Mouse (Mus musculus): Measurements from ENCODE around the gene Basp1.

Basp1 gene

DNA sequence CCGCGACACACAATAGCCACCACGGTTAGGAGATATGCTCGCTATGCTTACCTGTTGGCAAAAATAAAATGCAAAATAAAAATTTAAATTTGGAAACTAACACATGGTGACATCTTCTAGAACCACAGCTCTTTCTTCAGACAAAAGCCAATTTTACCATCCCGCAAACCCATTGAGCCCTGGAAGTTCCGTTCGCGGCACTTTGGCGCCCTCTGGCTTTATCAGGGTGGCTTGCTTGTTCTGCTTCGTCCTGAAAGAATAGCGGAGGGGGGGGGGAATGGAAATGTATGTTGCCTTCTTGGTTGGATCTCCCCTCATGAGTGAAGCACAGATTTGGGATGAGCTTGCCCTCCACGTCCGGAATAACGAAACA lies 1.2 kb upstream of the Basp1 start:
- DNase-seq, result peak; percentile 75

DNA sequence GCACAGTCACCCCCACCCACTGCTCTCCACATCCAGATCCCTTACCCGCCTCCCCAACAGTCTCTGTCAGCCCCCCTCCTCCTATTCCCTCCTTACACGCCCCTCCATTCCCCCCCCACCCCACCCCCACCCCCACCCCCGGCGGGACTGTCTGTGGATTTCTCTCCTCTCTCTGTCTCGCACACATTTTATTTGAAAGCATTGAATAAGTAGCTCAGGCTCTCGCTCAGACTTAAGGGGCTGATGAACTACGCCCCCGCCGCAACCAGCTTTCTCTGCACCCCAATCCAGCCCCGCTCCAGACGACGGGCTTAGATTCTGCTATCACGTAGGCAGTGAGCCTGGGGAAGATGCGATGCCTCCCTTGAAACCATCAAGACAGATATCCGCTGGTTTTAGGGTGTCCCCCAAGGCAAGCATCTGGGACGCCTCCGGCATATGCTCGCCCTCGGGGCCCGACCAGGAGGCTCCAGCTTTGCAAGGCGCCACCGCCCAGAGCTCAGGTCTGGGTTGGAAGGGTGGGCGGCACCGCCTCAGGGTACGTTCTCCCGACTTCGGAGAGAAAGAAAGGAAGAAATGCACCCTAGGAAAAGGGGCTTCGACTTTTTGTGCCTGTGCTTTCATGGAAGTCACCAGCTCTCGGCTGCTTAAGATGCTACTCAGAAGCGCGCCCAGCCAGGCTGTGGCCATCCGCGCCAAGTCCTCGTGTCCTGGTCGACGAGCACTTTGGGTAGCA lies 615 bp upstream of the Basp1 start:
- DNase-seq, result peak; percentile 5

DNA sequence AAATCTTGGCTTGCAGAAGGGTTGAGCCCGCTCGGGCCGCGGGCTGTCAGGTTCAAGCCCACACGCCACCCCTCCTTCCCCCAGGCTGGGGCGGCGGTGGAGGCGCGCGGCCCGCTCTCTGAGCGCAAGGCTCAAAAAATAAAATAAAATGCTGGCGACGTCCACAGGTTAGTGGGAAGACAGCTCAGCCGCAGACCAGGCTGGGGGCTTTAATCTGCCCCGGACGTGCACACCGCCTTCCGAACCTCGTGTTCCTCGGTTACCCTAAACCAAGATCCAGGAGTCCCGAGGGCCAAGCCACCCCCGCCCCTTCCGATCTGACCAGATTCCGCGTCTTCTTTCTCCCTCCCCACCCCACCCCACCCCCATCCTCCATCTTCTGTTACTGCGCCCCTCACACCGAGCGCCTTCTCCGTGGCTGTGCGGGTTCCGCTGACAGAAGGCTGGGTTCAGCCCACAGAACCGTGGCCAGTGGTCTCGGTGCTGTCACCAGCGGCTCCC lies 753 bp downstream of the Basp1 start:
- DNase-seq, result no peak

DNA sequence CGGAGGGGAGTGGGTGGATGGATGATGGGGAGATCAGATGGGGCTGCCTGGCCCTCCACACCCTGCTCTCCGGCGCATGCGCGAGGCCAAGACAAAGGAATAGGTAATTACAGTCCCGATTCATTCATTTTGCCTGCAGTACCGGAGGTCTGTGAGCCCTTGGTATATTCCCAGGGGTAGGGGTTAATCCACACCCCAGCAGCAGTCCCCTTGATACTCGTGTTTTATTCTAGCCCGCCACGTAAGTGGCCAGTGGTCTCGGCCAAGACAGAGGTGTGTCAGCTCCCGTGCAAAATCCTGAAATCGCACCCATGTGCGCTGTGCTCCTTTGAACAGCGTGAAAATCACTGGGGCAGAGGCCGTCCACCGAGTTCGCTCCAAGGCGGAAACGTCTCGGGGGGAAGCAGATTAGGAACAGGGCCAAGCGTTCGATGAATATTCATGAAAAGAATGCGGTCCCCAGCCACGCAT lies 1.4 kb downstream of the Basp1 start:
- DNase-seq, result peak; percentile 31

DNA sequence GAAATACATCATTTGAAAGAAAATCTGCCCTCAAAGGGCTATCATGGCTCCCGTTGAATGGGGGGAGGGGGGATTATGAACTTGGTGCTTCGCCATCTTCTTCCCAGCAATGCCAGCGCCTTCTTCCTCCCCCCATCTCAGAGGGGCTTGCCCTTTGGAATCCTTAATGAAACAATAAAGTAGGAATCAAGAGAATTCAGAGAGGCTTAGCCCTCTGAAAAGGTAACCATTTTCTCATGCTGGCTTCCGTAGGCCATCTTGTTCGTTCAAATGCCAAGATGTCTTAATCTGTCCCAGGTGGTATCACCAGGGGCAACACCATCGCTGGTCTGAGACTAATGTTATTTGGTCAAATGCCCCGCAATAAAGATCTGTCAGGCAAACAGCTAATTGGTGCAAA lies 2.1 kb downstream of the Basp1 start:
- no peak for DNase-seq

DNA sequence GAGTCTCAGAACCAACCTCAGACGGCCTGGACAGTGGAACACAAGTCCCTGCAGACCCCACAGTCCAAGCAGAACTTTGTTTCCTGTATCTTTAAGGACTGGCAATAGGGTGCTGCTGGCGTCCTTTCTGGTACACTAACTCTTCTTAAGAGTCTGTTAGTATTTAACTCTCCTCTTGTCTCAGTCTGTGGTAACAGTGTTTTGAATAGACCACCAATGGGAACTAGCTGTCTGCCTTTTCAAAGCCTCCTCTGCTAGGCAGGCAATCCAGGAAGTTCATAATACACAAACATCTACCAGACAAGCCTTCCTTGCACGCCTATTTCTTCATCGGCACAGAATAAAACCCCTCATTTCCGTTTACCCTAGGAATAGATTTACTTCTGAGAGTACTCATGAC lies 7.6 kb downstream of the Basp1 start:
- DNase-seq, result no peak

DNA sequence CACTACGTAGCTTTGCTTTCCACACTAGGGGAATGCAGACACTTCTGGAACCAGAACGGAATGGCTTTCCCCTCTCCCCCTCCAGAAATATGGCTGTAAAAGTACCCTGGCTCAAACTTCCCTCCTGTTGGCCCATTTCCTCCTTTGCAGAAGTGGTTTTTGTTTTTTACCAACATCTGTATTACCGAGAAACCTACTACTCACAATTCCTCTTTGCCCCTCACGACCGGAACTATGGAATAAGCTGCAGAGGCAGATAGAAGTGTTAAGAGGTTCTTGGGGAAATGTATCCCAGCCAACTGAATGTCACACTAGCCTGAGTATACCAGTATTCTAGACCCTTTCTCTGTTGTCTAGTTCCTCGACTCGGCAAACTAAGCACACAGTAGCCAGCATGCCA lies 9.7 kb downstream of the Basp1 start:
- no peak for DNase-seq

DNA sequence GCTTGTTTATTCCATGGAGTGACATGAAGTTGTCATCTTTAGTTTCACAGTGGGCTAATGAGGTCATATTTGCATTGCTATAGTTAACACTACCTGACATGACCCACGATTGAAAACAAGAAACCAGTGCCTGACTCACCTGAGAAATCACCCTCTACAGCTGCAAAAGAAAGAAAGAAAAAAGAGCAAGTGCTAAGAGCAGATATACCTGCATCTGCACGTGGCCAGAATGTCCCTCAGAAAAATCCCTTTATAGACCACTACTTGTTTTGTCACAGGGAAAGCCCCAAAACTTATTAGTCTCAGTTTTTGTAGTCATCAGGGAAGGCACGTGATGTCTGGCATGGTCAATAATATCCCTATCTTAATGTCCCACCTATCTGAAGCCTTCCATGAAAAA lies 11.6 kb downstream of the Basp1 start:
- DNase-seq, result no peak

DNA sequence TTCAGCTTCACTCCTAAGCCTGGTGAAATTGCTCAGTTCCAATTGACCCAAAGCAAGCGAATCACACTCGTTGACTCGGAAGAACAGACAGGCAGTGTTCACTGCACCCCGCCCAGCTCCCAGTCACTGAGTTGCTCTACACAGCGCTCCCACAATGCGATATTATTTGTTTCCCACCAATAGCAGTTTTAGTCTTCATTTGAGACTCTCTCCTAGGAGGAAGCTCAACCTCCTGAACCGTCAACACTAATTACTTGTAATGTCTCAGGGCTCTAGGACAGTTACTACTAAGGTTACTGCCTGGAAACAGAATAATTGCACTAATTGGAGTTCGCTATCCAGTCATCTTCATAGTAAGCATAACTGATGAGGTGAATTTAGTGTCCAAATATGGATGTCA lies 13.3 kb downstream of the Basp1 start:
- DNase-seq, result no peak

DNA sequence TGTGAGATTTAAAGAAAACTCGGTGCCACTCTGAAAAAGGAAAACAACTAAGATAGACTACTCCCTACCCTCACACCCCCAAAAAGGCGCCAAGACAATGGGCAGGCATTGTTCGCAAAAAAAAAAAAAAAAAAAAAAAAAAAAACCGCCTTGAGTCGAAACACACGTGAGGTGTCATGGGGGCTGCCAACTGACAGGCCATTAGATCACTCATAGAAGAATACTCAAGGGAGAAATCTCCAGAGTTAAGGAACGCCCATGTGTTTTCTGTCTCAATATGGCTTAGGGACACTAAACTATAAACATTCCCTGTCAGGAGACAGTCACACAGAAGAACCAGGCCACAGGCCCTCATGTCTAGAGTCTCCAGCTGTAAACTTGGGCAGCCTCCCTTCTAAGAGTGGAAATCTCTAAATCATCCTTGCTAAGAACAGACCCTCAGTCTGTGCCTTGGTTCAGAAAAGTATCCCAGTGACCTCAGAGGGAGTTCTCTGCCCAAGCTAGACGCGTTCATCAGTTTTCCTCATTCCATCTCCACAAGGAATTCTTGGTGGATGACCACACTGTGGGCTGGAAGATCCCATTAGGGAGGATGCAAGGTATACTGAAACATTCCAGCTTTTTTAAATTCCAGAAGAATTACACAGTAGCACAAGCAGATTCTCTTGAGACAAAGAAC lies 17.5 kb downstream of the Basp1 start:
- DNase-seq, result no peak

DNA sequence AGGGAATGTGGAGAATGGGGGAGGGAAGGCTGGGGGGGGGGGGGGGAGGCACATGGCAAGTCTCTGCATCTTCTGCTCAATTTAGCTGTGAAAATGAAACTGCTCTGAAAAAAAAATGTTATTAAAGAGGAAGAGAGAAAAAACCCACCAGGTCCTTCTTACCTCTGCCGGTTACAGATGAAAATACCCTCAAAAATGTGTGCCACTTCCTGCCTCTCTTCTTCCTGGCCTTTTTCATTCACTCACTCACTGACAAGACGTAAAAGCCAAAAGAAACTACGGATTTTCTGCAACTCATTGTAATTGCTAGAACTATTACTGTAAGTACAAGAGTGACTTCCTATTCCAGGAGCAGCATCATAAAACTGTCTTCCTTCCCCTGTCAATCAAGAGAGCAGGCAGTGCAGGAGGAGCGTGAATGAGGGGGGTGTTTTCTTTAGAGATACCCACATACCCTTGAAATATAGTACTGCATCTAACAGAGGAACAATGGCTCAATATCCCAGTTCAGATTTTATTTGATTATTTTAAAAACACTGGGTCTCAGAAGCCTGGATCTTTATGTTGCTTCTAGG lies 21.0 kb downstream of the Basp1 start:
- DNase-seq, result no peak

DNA sequence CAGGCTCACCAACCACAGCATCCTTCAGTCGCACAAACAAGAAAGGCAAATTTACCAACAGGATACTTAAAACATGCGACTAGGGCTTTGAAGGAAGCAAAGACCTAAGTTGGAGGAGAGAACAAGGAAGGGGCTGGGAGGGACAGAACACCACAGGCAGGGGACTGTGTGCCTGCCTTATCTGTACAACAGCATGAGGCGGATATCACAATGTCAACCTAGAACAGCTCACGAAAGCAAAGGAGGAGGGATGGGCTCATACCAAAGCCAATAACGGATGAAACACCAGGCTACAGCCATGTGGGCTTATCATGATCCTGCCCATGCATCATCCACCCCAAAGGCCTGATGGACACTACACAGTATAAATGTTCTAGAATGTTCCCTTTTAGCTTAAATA lies 22.4 kb downstream of the Basp1 start:
- no peak for DNase-seq

DNA sequence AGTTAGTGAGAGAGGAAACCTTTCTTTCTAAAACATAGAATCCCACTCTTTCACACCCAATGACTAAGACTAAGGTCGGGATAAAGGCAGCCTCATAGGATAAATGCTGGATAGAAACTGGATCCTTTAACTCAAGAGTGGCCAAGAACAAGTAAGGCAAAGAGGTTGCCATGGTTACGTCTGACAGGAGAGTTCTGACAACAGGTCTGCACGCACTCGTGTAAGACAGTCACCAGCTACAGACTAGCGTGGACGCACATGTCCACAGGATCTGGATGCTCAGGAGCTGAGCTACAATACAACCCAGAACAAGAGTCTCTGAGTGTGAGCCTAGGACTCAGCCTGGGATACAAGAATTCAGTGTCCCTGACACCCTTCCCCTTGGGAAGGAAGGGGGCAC lies 26.0 kb downstream of the Basp1 start:
- no peak for DNase-seq

DNA sequence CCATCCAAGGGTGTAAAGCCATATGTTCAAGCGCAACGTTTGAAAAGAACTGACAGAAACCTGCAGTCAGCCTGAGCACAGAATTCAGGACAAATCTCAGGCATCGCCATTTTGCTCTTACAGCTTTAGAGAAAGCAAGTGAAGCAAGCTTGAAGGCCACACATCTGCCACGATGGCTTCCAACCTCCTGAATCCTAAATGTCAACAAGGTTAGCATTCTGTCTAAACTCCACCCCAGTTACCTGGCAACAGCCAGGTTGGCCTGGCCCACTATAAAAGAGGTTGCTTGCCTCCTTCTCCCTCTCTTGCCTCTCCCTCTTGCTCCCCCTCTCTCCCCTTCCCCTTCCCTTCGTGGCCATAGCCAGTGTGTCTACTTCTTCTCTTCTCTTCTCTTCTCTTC lies 33.5 kb downstream of the Basp1 start:
- no peak for DNase-seq

DNA sequence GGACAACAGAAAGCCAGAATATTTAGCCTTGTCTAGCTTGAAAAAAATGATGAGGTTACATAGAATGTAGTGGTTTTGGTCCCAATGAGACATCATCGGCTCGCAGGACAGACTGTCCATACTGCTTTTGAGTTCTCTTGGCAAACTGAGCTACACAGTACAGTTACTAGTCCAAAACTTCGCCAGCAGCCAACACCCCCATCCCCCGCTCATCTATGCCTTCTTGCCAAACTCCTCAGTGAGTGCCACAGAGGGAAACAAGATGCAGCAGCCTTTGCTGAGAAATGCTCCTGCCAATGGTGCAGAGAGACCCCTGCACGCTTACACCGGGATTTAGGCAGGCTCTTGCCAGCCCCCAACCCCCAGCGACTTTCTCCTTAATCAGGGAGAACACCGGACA lies 34.9 kb downstream of the Basp1 start:
- no peak for DNase-seq

DNA sequence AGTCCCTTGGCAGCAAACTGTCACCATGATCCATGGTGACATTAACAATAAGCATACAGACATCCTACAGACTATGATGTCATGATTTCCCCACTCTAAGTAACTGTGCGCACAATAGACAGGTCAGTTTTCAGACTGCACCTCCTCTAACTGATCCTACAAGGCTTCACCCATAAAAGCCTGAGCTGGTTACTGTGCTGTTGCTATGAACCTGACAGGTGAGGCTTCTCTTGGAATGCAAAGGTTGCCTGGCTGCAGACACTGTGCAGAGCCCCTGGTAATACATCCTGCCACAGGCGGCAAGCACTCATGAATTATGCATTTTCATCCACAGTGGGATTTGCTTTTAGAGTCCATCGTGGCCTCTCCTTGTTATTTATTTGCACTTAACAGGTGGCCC lies 36.6 kb downstream of the Basp1 start:
- DNase-seq, result no peak

DNA sequence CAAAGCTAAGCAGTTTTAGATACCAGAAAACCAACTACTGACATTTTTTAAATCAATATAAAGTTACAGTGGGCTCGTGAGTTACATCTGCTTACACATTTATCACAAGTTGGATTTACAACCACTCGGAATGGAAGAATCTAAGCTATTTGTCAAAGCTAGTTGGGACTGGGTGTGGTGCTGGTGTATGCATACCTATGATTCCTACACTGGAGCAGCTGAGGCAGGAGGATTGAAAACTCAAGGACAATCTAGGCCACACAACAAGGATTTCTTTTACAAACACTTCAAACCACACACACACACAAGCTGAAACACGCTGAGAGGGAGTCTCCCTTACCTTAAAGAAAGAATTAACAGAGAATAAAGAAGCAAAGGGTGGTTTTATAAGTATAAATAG lies 40.1 kb downstream of the Basp1 start:
- no peak for DNase-seq

DNA sequence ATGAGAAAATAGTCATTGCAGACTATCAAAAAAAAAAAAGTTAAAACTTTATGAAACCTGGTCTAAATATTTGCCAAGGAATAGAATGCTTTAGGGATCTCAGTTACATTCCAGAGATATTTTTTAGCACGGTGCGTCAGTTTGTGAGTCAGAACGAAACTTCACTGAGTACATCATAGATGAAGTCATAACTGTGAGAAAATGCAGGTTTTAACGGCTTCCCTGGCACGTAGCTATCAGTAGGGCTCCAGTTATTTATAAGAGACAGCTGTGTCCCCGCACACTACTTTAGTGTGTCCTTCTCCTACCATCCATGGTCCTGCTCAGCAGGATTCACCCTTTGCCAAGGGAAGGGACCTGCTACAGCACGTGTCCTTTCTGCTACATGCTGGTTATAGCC lies 44.0 kb downstream of the Basp1 start:
- no peak for DNase-seq

DNA sequence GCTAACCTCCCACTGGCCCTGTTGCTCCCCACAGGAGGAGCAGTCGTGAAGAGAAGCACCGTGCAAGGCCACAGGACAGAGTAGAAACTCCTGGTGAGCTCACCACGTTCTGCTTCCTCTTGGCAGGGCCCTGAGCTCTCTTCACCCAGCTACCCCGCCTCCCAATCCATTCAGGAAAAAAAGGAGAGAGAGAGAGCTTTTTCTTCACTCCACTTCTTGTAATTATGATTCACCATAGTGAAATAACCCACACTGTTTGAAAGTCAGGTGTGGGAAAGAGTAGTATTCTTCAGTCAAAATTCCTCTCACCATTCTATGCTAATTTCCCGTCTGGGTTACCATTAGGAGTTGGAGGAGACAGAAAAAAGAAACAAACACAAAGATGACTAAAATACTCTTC lies 48.1 kb downstream of the Basp1 start:
- DNase-seq, result no peak

DNA sequence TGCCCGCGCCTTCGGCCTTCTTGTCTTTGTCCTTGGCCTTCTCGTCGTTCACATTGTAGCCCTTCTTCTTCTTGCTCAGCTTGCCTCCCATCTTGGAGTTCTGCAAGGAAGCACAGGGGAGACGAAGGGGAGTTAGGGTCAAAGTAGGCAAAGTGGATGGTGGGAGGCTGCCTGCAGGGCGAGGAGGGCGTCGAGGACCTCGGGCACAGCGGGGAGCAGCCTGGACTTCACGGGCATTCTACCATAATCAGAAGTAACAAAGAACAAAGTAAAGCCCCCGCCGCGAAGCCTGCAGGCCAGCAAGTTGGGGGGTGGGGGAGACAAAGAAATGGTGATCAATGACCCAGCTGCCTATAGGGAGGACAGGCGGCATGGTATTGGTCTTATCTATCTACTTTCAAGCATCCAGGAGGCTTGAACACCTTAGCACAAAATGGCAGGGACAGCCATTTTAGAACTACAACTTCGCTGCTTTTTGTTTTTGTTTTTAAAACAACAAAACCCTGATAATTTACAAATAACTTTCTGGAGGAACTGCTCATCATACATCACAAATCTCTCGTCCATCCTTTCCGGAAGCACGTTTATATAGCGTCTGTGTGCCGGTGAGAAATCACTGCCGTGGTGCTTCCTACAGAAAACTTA lies 48.6 kb downstream of the Basp1 start:
- no peak for DNase-seq

DNA sequence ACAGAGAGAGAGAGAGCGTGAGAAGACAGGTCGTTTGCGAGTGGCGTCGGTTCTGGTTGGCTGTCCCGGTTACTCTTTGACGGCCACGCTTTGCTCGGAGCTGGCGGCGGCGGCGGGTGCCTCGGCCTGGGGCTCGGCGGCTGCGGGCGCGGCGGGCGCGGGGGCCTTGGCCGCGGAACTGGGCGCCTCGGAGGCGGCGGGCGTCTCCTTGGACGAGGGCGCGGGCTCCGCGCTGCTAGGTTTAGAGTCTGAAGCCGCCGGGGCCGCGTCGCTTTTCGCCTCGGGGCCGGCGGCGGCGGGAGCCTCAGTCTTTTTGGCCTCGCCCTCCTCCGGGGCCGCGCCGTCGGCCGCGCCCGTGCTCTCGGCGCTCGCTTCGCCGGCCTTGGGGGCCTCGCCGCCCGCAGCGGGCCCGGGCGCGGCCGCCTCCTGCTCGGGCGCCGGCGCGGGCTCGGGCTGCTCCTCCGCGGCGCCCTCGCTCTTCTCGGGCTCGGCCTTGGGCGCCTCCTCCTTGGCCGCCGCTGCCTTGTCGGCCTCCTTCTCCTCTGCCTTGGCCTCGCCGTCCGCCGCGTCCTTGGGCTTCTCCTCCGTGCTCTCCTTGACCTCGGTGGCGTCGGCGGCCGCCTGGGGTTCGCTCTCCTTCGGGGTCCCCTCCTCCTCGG lies 49.3 kb downstream of the Basp1 start:
- no peak for DNase-seq

DNA sequence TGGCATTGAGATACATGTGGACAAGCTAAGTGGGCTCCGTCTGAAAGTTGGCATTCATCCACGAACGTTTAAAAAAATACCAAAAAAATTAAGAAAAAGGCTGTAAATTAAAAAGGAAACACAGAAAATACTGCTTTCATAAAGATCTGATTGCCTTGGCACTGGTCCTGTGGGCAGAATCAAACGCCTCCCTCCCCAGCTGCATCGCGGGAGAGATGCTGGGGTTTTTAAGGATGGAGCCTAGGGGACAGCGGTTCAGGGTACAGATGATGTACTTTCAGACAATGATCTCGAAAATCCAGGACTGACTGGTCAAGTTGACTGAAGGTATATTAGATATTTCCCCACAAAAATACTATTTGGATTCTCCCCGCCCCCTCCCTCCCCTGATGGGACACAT lies 49.9 kb downstream of the Basp1 start:
- DNase-seq, result no peak

DNA sequence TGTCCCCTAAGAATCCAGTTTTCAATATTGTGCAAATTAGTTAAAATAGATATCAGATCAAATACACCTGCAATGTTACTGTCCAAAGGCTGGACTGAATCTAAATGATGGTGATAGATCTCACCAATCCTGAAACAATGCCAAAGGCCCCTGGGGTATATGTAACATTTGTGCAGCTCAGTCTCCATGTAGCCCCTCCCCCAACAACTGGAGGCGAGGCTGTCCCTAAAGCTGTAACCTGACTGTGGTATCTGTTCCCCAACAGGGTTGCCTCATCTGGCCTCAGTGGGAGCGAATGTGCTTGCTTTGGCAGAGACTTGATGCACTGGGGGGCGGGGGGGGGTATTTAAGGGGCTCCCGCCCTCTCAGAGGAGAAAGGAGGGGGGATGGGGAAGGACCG lies 52.7 kb downstream of the Basp1 start:
- no peak for DNase-seq
